Comparison of ENCODE assay signal across 9 mouse cellular contexts in genomic region chr9:9899070-9899469, GRCm38 (mm10).
DNase-seq lines count a peak whose midpoint lies in the region; ATAC-seq and TF ChIP-seq lines count a peak whose summit lies in the region.
"Had no signal": no experiment of that assay in that cellular context is flagged by ENCODE, and none has a peak within 500 bp of the region (broad histone marks: within the 10 kb centered on the region; RNA-seq: fewer than 3 reads in every experiment).

No protein-coding gene starts in this region.

- H3K9me3 ChIP-seq in hindbrain, embryonic 14.5 days (ENCODE audit: control insufficient read depth, low read length): no peaks in the 10 kb centered on the region
- no peaks in the 10 kb centered on the region for H3K9me3 ChIP-seq in hindbrain, embryonic 12.5 days (replicated peaks)
- H3K9me3 ChIP-seq in kidney, embryonic 15.5 days (replicated peaks): no peaks in the 10 kb centered on the region

- intact Hi-C loops in gastrocnemius, adult 2 months (cut with DNase I): no loop called here

- ATAC-seq in hindbrain, embryonic 14.5 days (ENCODE audit: low FRiP score): peak; percentile 65; the same call in 1 of the 2 replicates
- ATAC-seq in hindbrain, embryonic 12.5 days (ENCODE audit: low FRiP score): no peak
- ATAC-seq in kidney, embryonic 15.5 days (replicated peaks; ENCODE audit: low FRiP score): no peak

- 59% methylated on average over 5 of the region's 5 CpGs for WGBS in hindbrain, embryonic 14.5 days
- 74% methylated on average over 5 of the region's 5 CpGs for WGBS in hindbrain, embryonic 12.5 days
- 71% methylated on average over 5 of the region's 5 CpGs for WGBS in kidney, embryonic 15.5 days

- no peak overlapping the region for H3K4me3 ChIP-seq in hindbrain, embryonic 14.5 days (replicated peaks; ENCODE audit: low read length)
- no peak overlapping the region for H3K4me3 ChIP-seq in hindbrain, embryonic 12.5 days
- no peak overlapping the region for H3K4me3 ChIP-seq in kidney, embryonic 15.5 days (replicated peaks)
- no peak overlapping the region for H3K4me3 ChIP-seq in gastrocnemius, adult 2 months

- H3K9ac ChIP-seq in hindbrain, embryonic 14.5 days: no peak overlapping the region
- no peak overlapping the region for H3K9ac ChIP-seq in hindbrain, embryonic 12.5 days
- H3K9ac ChIP-seq in kidney, embryonic 15.5 days: no peak overlapping the region

- no peak overlapping the region for H3K4me2 ChIP-seq in hindbrain, embryonic 14.5 days (replicated peaks)
- no peak overlapping the region for H3K4me2 ChIP-seq in hindbrain, embryonic 12.5 days (replicated peaks)
- no peak overlapping the region for H3K4me2 ChIP-seq in kidney, embryonic 15.5 days

- H3K27ac ChIP-seq in hindbrain, embryonic 14.5 days: no peak overlapping the region
- H3K27ac ChIP-seq in hindbrain, embryonic 12.5 days: no peak overlapping the region
- no peak overlapping the region for H3K27ac ChIP-seq in kidney, embryonic 15.5 days
- H3K27ac ChIP-seq in gastrocnemius, adult 2 months: no peak overlapping the region

- no peak for TF ChIP-seq CTCF in gastrocnemius, adult 2 months (IDR thresholded peaks at IDR 0.05)

- H3K36me3 ChIP-seq in hindbrain, embryonic 14.5 days (replicated peaks; ENCODE audit: control insufficient read depth, insufficient read depth): no peaks in the 10 kb centered on the region
- H3K36me3 ChIP-seq in hindbrain, embryonic 12.5 days: no peaks in the 10 kb centered on the region
- H3K36me3 ChIP-seq in kidney, embryonic 15.5 days: no peaks in the 10 kb centered on the region

- DNase-seq in hindbrain, embryonic 14.5 days (ENCODE audit: low spot score): peak; percentile 32
- peak; percentile 83 to 87 for DNase-seq in cerebellum, postnatal 36 days
- peak; percentile 71 to 92 for DNase-seq in layer of hippocampus, postnatal 14 days (ENCODE audit: low spot score in 2 of 2)
- peak; percentile 68 to 70 for DNase-seq in right cerebral cortex, adult 2 months (ENCODE audit: low spot score in 2 of 2)
- DNase-seq in kidney, adult 9 months: no peak
- DNase-seq in gastrocnemius, adult 2 months: no peak

- no peaks in the 10 kb centered on the region for H3K27me3 ChIP-seq in hindbrain, embryonic 14.5 days (ENCODE audit: control insufficient read depth, insufficient read depth, low read length)
- no peaks in the 10 kb centered on the region for H3K27me3 ChIP-seq in hindbrain, embryonic 12.5 days
- H3K27me3 ChIP-seq in kidney, embryonic 15.5 days: no peaks in the 10 kb centered on the region
- H3K27me3 ChIP-seq: CH12.LX had no signal

- no peaks in the 10 kb centered on the region for H3K4me1 ChIP-seq in hindbrain, embryonic 14.5 days (replicated peaks; ENCODE audit: control insufficient read depth, insufficient read depth, low read length)
- H3K4me1 ChIP-seq in hindbrain, embryonic 12.5 days: no peaks in the 10 kb centered on the region
- H3K4me1 ChIP-seq in kidney, embryonic 15.5 days: no peaks in the 10 kb centered on the region

Comparison
In these comparisons a context has a peak if more than half of its experiments do, and no peak if none do; other contexts are left out.
1. DNase-seq: peak in hindbrain, embryonic 14.5 days (single experiment), cerebellum, postnatal 36 days (2 of 2), layer of hippocampus, postnatal 14 days (2 of 2) and right cerebral cortex, adult 2 months (2 of 2); none in kidney, adult 9 months (single experiment) and gastrocnemius, adult 2 months (single experiment).